Mouse (Mus musculus) olfactory bulb, adult 2 months (tissue): Measurements from ENCODE around the gene Rundc1.

ENCODE experiments used
- CTCF ChIP-seq: fragments of 200-500 bp; IDR thresholded peaks from 2 replicates; pipeline ENCODE4 v1.5.1; 2012; ENCODE audit warnings: low read depth, mild to moderate bottlenecking, low read length, moderate library complexity; ENCODE audit not compliant: insufficient read depth
- POLR2A ChIP-seq: fragments of 200-500 bp; IDR thresholded peaks from 2 replicates; pipeline ENCODE4 v1.6.1; 2012; ENCODE audit warnings: mild to moderate bottlenecking, low read depth, low read length, moderate library complexity; ENCODE audit not compliant: insufficient read depth

- TF ChIP-seq CTCF: no peak
- no peak for TF ChIP-seq POLR2A
These were observed 23.4 kb downstream of the Rundc1 start, which contains the start of gene Ifi35 for GRCm38 (mm10) chr11:101448274-101448746.
